Comparison of ENCODE assay signal across 8 mouse cellular contexts in the genomic region with DNA sequence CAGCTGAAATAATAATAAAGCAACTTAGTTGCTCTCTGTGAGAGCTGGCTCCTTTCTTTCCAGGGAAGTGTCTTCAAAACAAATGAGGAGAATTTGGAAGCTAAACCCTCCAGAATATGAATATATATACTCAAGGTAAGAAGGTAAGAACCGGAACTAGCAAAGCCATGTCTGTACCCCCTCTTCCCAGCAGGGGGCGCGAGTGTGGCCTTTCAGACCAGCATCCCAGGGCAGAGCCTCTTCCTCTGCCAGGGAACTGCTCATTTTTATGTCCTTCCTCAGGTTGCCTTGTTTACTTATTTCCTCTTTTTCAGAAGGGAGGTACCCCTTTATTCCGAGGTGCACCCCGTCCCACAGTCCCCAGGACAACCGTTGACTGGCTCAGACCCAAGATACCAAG.
A peak's percentile ranks its signal among the peaks of the same experiment; 100 is the strongest.
DNase-seq lines count a peak whose midpoint lies in the region; ATAC-seq lines count a peak whose summit lies in the region.

No protein-coding gene starts in this region.

- ATAC-seq in activated CD4-positive, CD25-positive, alpha-beta regulatory T cell, adult 4 months = no peak

- peak; percentile 22 for DNase-seq in adrenal gland, postnatal 25 days
- no peak for DNase-seq in adrenal gland, adult 8-10 months
- DNase-seq in kidney, postnatal 36 days = peak; percentile 2 to 40
- no peak for DNase-seq in kidney, postnatal 25 days
- peak; percentile 27 for DNase-seq in thymus, postnatal 4 days
- no peak for DNase-seq in thymus, adult 18-20 months
- no peak for DNase-seq in thymus, postnatal 36 days

Comparison
In these comparisons a context has a peak if more than half of its experiments do, and no peak if none do; other contexts are left out.
1. DNase-seq: peak in adrenal gland, postnatal 25 days (single experiment), kidney, postnatal 36 days (2 of 2) and thymus, postnatal 4 days (single experiment); none in adrenal gland, adult 8-10 months (single experiment), kidney, postnatal 25 days (0 of 2), thymus, adult 18-20 months (0 of 2) and thymus, postnatal 36 days (0 of 2).